Mouse (Mus musculus): ENCODE results near the gene Osbp.
A peak's percentile ranks its signal among the peaks of the same experiment; 100 is the strongest.

Osbp gene

DNA sequence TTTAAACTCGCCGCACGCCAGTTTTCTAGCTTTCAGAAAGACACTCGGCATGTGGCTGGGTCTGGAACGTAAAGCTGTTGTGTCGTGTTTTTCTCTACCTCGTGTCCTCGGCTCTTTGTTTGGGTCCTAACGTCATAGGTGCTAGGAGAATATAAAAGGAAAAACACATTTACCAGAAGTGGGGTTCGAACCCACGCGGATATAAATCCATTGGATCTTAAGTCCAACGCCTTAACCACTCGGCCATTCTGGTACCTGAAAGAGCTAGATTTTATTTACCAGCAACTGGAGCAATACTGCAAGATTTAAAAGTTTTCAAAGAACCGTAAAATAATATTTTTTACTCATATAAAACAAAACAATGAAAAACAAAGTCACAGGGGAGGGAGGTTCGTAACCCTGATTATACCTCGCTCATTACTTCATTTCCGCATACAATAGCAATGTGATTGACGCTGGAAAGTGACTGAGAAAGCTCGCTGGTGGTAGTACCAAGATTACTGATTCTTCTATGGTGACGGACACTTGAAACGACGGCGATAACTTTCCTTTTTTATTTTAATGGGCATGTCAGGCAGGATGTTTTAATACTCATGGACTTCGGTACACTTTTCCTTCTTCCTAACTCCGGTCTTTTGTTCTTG, 45.3 kb downstream of the Osbp start:
- peak; percentile 90 for DNase-seq (ENCODE audit: low read depth, low spot score)

DNA sequence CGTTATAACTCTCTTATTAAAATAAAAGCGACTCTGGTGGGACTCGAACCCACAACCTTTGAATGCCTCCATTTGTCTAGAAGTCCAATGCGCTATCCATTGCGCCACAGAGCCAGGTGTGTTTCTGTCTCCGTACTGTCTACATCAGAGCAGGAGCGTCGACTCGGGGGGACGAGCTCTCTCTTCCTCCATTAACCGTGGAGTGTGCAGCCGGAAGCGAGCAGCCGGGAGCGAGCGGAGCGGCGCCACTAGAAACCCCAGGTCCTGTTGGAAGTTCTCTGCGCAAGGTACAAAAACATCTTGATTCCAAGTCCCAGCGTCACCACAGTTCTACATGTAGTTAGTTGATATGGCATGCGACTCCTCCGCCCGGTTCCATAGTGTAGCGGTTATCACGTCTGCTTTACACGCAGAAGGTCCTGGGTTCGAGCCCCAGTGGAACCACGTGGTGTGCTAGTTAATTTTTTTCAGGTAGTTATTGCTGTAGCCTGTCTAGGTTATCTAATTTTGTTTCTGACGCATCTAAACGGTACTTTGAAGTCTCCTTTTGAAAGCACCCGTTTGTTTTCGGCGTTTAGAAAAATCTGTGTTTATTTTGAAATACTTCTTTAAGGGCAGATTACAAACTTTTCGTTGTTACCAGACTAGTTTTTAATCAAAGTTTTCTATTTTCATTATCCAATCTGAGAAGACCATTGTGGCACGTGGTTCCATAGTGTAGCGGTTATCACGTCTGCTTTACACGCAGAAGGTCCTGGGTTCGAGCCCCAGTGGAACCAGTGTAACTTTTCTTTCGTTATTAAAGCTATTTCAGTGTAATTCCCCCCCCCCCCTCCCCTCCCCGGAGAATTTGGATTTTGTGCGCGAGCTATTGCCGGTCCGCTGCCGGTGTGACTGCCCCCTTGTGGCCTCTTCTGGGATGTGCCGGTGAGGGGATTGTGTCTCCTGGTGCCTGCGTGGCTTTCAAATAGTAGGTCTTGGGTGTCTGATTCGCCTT, 46.1 kb downstream of the Osbp start:
- DNase-seq (ENCODE audit: low read depth, low spot score), result peak; percentile 94

DNA sequence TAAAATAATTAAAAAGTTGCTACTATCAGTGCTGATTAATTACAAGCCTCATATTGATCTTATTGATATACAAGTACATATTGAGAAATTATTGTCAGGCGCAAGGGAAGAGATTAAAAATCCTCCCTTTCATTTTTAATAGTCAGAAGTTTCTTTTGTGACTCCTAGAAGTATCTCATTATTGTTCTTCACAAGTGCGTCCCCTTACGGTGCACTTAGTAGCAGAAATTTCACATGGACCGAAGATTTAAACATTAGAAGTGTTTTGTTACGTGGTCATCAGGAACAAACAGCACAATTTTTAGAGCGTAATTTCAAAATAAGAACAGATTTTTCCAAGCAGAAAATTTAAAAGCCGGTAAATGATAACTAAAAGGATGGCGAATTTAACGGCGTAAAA, 46.9 kb downstream of the Osbp start:
- DNase-seq (ENCODE audit: low read depth, low spot score), result no peak

DNA sequence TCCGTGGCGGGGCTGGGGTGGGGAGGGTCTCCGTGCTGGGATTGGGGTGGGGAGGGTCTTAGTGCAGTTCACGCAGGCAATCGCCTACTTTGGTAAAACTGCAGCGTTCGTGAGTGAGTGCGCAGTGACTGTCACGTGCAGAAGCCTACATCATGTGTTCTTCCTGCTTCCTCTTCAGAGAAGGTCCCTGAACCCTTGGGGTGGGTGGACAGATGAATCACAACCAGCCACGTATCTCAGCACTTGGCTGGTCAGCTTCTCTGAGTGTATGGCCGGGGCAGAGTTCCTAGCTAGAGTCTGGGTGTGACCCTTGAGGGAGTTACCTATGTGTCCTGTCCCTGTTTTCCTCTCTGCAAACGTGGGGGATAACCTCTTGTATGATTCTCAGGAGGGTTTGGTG, 47.5 kb downstream of the Osbp start:
- peak; percentile 60 for DNase-seq (ENCODE audit: low read depth, low spot score)

DNA sequence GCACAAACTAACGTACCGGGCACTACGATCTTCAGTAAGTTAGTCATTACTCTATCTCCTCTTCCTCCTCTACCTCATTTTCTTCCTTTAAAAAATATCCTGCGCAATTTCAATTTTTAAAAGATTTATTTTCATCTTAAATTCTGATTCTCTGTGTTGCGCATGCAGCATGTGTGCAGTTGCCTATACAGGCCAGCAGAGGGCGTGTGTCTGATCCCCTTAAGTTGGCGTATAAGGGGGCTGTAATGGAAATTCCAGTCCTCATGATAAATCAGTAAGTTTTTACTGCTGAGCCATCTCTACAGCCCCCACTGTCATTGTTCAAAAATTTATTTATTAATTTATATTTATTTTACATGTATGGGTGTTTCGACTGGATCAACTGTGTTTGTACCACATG, 50.0 kb downstream of the Osbp start:
- no peak for DNase-seq (ENCODE audit: low read depth, low spot score)

DNA sequence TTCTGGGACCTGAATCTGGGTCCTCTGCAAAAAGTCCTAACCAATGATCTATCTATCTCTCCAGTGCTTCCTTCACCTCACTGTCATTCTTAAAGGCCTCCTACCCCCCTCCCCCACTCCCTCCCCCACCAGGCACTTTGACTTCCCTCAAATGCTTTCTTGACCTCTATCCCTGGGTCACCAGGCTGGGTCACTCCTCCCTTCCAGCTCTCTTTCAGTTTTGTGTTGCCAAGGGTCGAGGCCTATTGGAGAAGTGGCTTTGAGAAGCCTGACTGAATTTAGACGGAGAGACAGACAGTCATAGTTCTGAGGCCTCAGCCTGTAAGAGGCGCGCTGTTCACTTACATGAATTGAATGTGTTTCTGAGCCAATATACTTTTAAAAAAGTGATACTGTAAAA, 50.5 kb downstream of the Osbp start:
- DNase-seq (ENCODE audit: low read depth, low spot score), result no peak

DNA sequence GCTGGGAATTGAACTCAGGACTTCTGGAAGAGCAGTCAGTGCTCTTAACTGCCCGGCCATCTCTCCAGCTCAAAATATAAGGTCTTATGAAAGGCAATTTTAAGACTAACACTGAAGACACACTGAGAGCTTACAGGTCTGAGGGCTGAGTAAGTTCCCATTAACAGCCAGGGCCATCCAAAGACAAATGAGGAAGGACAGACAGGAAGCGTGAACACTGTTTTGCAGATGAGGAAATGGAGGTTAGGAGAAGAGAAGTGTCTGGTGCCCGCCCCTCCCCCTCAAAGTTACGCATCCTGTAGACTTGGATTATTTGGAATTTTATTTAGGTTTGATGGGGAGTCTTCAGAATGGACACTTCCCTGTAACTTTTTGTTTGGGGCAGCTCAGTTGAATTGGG, 58.4 kb downstream of the Osbp start:
- no peak for DNase-seq (ENCODE audit: low read depth, low spot score)

DNA sequence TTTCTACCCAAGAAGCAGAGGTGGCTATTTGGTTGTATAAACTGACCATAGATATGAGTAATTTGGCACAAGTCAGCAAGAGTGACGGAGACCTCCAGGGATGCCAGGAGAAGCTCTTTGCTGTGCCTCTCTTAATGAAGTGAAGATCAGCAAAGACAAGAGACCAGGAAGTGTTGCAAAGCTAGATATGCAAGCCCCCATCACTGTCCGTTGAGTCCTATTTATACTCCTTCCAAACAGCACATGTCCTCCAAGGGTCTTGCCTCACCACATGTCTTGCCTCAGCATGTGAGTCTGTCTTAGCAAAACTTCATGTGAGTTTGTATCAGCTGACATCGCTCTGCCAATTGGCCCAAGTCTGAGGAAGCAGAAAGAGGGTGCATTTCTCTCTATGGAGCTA, 59.6 kb downstream of the Osbp start:
- no peak for DNase-seq (ENCODE audit: low read depth, low spot score)

DNA sequence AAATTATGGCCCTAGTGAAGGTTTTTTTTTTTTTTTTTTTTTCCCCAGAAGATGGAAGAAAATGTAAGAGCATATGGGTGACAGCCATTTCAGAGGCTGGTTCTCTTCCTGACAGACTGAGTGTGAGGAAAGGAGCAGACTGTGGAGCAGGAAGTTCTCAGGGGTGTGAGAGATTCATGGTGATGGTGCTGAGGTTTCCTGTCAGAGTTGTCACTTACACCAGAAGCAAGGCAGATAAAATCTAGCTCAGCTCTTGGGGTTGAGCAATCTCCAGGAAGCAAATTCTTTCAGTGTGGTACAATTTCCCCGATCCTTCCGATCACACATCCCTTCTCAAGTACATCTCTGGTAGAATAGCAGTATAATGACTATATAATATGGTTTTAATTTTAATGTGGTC, 60.9 kb downstream of the Osbp start:
- DNase-seq (ENCODE audit: low read depth, low spot score), result no peak

DNA sequence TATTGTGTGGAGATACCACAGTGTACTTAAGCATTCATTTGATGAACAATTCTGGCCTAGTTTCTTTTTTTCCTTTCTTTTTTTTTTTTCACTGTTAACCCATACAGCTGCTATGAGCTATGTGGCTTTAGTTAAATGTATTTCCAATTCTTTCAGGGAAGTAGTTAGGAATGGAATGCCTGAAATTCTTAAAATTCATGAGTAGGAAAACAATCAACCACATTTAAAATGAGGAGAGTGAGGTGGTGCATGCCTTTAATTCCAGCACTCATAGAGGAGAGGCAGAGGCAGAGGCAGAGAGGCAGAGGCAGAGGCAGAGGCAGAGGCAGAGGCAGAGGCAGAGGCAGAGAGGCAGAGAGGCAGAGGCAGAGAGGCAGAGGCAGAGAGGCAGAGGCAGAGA, 72.0 kb downstream of the Osbp start:
- DNase-seq (ENCODE audit: low read depth, low spot score), result no peak

DNA sequence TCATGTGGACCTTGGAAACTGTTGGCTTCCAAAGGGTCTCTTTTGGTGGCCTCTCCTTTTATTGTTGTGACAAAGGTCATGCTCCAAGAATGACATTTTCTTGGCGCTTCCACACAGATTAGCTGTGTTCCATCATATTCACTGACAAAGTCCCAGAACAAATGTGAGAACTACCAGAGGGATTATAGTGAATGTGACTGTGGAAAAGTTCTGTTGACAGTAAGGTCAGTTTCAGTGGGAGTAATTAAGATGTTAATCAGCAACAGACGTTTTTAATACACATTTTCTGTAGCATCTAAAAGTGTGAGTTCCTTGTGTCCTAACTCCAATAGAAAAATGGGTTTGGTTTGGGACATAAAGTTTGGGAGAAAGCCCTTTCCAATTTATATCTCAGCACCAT, 75.5 kb downstream of the Osbp start, which contains the start of gene Olfr1423:
Olfr1423 (minus strand) TSS at position 101 of the 400 bp plus-strand sequence.
- no peak for DNase-seq (ENCODE audit: low read depth, low spot score)

DNA sequence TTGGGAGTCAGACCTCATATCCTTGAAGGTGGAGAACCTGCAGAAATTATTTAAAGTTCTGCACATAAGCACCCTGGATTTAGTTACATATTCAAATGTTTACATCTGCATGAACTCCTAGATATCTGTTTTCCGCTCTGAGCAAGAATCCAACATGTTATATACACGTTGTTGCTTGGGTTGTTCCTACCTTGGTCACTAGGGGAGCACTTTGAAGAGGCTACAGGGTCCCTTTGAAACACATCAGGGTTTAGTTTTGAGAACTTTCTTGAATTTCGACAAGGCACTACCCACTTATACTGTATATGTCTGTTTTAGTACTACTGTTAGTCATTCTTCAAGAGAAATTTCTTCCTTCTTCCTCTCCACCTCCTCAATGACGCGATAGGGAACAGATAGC, 77.4 kb downstream of the Osbp start:
- DNase-seq (ENCODE audit: low read depth, low spot score), result no peak
